Mouse (Mus musculus) stomach, postnatal 0 days (tissue): Measurements from ENCODE around the gene Cd8b1.

Experiments
- CTCF ChIP-seq: IDR thresholded peaks from 2 replicates; pipeline ENCODE4 v1.5.1; 2016; ENCODE audit warnings: antibody characterized with exemption, low read depth, mild to moderate bottlenecking, moderate library complexity
- EP300 ChIP-seq: optimal IDR thresholded peaks from 2 replicates; pipeline ENCODE3; 2016; ENCODE audit warnings: antibody characterized with exemption

DNA sequence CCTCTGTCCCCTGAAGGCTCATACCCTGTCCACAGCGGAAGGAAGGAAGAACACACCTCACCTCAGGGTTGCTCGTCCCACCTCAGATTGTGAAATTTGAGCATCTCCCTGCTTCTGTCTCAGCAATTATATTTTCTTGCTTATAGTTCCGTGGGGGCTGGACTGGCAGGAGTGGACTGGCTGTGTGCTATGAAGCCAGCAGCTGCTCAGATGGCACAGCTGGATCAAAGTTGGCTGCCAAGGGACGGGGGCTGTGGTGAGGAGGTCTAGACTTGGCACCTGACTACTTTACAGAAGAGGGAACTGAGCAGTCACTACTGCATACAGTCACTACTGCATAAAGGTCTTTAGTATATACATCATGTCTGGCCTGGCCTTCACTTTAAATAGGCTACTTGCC, 16.8 kb downstream of the Cd8b1 start:
- no peak for TF ChIP-seq CTCF
- TF ChIP-seq EP300 = no peak
